Mouse (Mus musculus) forebrain, embryonic 12.5 days (tissue): ENCODE results near the gene Rftn1. TPM values are rescaled to one million over a fixed set of nuclear protein-coding genes. Genes with fewer than 3 reads are reported as not detected.

Experiments used
- ATAC-seq: fragments of 200-750 bp; cut with Nextera tagmentation; 2 replicates; pipeline ENCODE4 v1.8.0; 2017; ENCODE audit warnings: moderate TSS enrichment; ENCODE audit not compliant: low FRiP score
- H3K27ac ChIP-seq: fragments of 300-500 bp; sonication (generic); 2 replicates; pipeline ENCODE4 v1.5.1; 2016; ENCODE audit warnings: mild to moderate bottlenecking
- H3K27me3 ChIP-seq: fragments of 300-500 bp; sonication (generic); 2 replicates; pipeline ENCODE4 v1.6.1; 2016; ENCODE audit warnings: mild to moderate bottlenecking
- H3K36me3 ChIP-seq: fragments of 300-500 bp; sonication (generic); replicated peaks from 2 replicates; pipeline ENCODE4 v1.6.1; 2016; ENCODE audit warnings: mild to moderate bottlenecking
- H3K4me1 ChIP-seq: fragments of 300-500 bp; sonication (generic); 2 replicates; pipeline ENCODE4 v1.6.1; 2016
- H3K4me2 ChIP-seq: fragments of 300-500 bp; sonication (generic); 2 replicates; pipeline ENCODE4 v1.6.1; 2016; ENCODE audit warnings: mild to moderate bottlenecking, moderate library complexity
- H3K4me3 ChIP-seq: fragments of 300-500 bp; sonication (generic); replicated peaks from 2 replicates; pipeline ENCODE4 v1.5.1; 2016; ENCODE audit warnings: mild to moderate bottlenecking
- H3K9ac ChIP-seq: fragments of 300-500 bp; sonication (generic); 2 replicates; pipeline ENCODE4 v1.6.1; 2016; ENCODE audit warnings: mild to moderate bottlenecking
- H3K9me3 ChIP-seq: fragments of 300-500 bp; sonication (generic); 2 replicates; pipeline ENCODE4 v1.6.1; 2016
- WGBS: fragments of 180-500 bp; shearing (Covaris S2); methylation state at CpG from one replicate; pipeline ENCODE4 v1.1.7; 2016; 5-methylcytosine and 5-hydroxymethylcytosine counted together
- polyA plus RNA-seq: library from polyadenylated mRNA; unstranded; fragments of >200 nt; fragmentation: Nextera tagmentation; extraction: Ambion mirVana; gene quantifications from 2 replicates; pipeline ENCODE4 v1.2.1, GENCODE M21; 2016

Gene Rftn1
- polyA plus RNA-seq, 1 experiment from 2014 or later = 13.4 TPM

DNA sequence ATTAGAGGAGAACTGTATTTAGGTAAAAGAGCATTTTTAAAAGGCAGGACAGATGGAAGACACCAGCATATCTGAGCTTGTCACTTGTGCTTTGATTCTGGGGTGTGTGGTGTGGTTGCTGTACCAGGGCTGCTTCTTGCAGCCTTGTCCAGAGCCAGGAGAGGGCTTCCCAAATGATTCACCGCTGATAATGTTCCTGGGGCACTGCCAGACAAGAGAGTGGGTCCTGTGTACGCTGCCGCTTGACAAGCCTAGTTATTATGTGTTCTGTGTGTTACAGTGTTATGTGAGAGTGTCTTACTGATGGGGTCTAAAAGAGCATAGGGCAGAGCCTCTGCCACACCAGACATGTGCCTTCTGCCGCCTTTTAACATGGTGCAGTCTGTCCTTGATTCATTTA, 153.1 kb downstream of the Rftn1 start:
- Histone ChIP-seq H3K4me1 (peaks cover 14% of the 10 kb centered on the region; the same call in 1 of the 2 replicates), H3K9me3 (no peaks in the 10 kb centered on the region), H3K36me3 (no peaks in the 10 kb centered on the region), H3K9ac (no peak overlapping the region), H3K27ac (peak overlapping the region; percentile 39; the same call in 1 of the 2 replicates), H3K4me2 (no peak overlapping the region), H3K4me3 (no peak overlapping the region), H3K27me3 (no peaks in the 10 kb centered on the region)
- WGBS = 79% methylated on average over 4 of the region's 4 CpGs
- no peak for ATAC-seq

DNA sequence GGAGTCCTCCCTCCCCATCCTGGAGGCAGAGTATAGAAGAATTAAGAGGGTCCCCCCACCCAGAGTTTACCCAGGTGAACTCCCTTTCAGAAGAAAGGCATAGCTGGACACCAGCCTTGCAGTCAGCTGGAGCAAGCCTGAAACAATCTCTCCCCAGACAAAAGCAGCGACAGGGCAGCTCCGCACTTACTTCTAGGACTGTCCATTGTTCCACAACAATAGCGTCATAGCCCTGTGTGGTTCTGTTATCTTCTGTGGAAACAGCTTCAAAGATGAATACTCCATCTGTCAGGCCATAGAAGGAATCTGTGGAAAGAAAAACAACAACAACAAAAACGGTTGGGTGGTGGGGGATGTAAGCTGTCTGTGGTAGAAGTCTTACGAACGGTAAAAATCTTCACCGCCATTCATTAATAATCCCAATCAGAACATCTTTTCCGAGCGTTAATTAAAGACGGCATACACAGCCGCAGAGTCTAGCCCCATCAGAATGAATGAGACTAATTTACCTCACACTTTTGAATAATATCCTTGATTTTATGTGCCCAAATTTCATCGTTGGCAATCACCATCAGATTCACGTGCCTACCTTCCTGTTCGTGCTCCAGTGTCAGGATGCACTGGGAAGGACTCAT, 153.6 kb downstream of the Rftn1 start:
- peak overlapping the region; percentile 57 for H3K27ac ChIP-seq
- no peaks in the 10 kb centered on the region for H3K27me3 ChIP-seq
- no peaks in the 10 kb centered on the region for H3K36me3 ChIP-seq
- no peaks in the 10 kb centered on the region for H3K9me3 ChIP-seq
- ATAC-seq = no peak
- no peak overlapping the region for H3K9ac ChIP-seq
- H3K4me1 ChIP-seq = peaks cover 14% of the 10 kb centered on the region; the same call in 1 of the 2 replicates
- H3K4me3 ChIP-seq = no peak overlapping the region
- no peak overlapping the region for H3K4me2 ChIP-seq
- WGBS = 57% methylated on average over 14 of the region's 14 CpGs

DNA sequence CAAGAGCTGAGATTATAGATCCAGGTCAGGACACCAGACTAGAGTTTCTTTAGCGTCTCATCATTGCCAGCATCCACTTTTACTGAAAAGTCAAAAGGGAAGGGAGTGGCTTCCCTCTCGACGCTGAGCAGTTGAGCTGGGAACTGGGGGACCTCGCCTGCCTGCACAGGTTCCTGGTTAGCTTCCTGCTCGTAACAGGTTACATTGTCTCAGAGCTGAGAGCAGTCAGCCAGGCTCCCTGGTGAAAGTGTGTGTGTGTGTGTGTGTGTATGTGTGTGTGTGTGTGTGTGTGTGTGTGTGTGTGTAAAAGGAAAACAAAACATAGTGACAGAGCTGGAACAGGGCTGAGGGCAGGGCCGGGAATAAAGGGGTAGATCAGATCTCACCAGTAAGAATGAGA, 156.8 kb downstream of the Rftn1 start:
- Histone ChIP-seq H3K9ac (no peak overlapping the region), H3K27ac (no peak overlapping the region), H3K9me3 (no peaks in the 10 kb centered on the region), H3K4me2 (no peak overlapping the region), H3K4me3 (no peak overlapping the region), H3K36me3 (no peaks in the 10 kb centered on the region), H3K4me1 (peaks cover 14% of the 10 kb centered on the region), H3K27me3 (no peaks in the 10 kb centered on the region)
- 76% methylated on average over 6 of the region's 6 CpGs for WGBS
- no peak for ATAC-seq

DNA sequence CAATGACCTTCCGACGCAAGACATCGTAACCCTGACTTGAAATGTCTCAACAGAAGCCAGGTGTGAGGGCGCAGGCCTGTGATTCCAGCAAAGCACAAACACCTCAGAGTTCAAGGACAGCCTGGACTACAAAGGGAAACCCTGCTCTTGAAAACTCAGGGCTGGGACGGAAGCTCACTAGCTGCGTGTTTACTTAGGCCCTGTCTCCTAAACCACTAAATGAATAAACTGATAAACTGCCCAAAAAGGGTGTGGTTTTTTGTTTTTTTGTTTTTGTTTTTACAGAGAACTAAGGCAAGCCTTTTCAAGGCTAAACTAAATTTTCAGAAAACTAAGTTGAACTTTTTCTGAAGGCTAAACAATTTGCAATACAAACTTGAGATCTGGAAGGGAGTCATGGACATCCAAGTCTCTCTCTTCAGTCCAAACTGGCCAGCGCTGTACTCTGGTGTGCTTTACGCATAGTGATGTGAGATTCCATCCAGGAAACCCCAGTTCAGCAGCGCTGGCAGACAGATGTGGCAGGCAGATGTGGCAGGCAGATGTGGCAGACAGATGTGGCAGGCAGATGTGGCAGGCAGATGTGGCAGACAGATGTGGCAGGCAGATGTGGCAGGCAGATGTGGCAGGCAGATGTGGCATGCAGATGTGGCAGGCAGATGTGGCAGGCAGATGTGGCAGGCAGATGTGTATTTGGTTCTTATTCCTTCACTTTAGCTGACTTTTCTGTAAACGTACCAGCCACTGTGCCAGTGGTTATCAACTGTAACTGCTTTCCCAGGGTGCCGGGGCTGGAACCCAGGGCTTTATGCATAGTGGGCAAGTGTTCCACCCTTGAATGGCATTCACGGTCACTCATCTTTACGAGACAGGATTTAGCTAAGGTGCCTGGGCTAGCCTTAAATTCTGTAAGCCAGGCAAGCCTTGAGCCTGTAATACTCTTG, 158.7 kb downstream of the Rftn1 start:
- Histone ChIP-seq H3K36me3 (no peaks in the 10 kb centered on the region), H3K9ac (no peak overlapping the region), H3K4me1 (peaks cover 6% of the 10 kb centered on the region), H3K27ac (no peak overlapping the region), H3K4me3 (no peak overlapping the region), H3K9me3 (no peaks in the 10 kb centered on the region), H3K4me2 (no peak overlapping the region), H3K27me3 (no peaks in the 10 kb centered on the region)
- ATAC-seq = no peak
- WGBS = 90% methylated on average over 13 of the region's 13 CpGs

DNA sequence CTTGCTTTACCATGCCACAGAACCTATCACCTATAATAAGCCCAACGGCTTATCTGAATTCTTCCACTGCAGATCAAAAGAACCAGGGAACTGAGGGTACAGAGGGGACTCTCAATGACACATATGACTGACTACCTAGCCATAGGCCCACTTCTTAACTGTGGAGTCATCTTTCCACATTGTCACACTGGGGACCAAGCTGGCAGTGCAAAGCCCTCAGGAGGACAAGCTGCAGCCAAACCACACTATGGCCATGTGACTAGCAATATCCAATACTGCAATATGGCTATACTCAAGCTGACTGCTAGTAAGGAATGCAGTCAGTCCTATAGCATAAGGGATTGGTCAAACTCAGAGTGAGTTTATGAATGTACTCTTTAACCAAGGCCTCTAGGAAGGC, 164.8 kb downstream of the Rftn1 start:
- H3K4me1 ChIP-seq = peaks cover 12% of the 10 kb centered on the region
- WGBS = 83% methylated on average over 1 of the region's 1 CpGs
- no peaks in the 10 kb centered on the region for H3K36me3 ChIP-seq
- H3K4me2 ChIP-seq = no peak overlapping the region
- no peaks in the 10 kb centered on the region for H3K9me3 ChIP-seq
- H3K4me3 ChIP-seq = no peak overlapping the region
- no peak overlapping the region for H3K27ac ChIP-seq
- H3K27me3 ChIP-seq = no peaks in the 10 kb centered on the region
- no peak overlapping the region for H3K9ac ChIP-seq
- ATAC-seq = no peak

DNA sequence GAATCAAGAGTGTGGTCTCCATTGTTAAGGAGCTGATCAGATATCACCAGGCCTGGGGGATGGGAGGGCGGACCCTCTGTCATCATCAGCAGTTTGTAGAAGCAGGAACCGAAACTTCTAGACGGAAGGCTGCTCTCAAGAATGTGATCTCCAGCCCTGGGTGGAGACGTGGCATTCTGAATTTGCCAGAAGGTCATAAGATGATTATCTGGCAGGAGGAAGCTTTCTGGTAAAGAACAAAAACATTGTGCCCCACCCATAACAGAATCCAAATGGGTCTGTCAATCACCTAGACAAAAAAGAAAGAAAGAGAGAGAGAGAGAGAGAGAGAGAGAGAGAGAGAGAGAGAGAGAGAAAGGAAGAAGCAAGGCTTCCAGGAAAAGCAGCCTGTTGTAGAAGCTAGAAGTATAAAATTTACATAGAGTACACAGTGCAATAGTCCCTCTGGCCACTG, 165.3 kb downstream of the Rftn1 start:
- Histone ChIP-seq H3K27ac (no peak overlapping the region), H3K4me1 (peaks cover 17% of the 10 kb centered on the region), H3K36me3 (no peaks in the 10 kb centered on the region), H3K4me2 (no peak overlapping the region), H3K9ac (no peak overlapping the region), H3K9me3 (no peaks in the 10 kb centered on the region), H3K4me3 (no peak overlapping the region), H3K27me3 (no peaks in the 10 kb centered on the region)
- ATAC-seq = no peak
- WGBS = 48% methylated on average over 4 of the region's 4 CpGs

DNA sequence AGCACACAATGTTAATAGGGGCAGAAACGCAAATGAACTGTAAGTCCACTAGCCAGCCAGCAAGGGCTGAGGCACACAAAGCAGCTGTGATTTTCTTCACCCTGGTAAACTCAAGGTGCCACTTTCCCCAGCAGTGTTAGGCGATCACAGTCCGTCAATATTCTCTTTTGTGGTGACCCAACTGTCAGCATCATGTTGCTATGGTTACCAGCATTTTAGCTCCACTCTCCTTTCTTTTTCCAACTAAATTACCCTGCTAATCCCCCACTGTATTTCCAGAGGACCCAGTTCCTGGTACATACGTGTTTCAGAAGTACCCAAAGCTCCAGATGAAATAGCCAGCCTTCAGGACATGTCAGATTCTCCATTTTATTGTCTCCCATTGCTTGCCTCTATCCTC, 169.1 kb downstream of the Rftn1 start:
- Histone ChIP-seq H3K27ac (peak overlapping the region; percentile 82), H3K27me3 (no peaks in the 10 kb centered on the region; the same call in 1 of the 2 replicates), H3K9me3 (no peaks in the 10 kb centered on the region), H3K4me3 (no peak overlapping the region), H3K9ac (no peak overlapping the region), H3K4me2 (peak overlapping the region; percentile 22; the same call in 1 of the 2 replicates), H3K4me1 (peaks cover 42% of the 10 kb centered on the region), H3K36me3 (no peaks in the 10 kb centered on the region)
- ATAC-seq = peak; percentile 74
- 5% methylated on average over 4 of the region's 4 CpGs for WGBS

DNA sequence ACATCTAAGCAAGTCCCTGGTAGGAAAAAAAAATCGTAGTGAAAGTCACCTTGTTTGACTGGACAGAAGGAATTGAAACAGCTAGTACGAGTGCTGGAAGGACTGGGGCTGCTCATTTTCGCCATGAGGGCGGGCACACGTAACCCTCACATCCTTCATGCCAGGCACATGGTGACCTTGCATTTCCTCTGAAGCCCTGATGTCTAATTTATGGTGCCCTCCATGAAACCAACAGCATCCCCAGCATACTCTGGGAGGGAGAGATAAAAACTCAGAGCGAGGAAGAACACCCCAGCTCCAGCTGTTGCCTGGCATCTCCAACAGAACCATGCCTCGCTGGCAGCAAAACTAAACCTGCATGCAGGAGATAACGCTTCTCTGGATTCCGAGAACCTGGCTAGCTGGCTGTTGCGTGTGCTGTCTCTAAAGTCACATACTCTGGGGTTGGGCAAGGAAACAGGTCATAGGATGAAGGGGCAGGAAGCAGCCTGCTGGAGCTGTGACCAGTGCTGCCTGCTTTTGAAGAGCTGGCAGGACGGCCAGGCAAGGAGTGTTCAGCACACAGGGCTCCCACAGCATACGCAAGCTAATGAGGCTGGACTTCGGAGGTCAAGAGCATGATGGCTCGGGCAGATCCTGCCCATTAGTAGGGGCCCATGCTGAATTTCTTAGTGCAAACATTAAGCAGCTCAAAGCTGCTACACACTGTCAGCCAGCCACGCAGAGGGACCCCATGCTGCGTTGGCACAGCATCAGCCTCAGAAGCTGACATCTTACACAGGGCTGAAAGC, 170.1 kb downstream of the Rftn1 start:
- H3K27me3 ChIP-seq = no peaks in the 10 kb centered on the region; the same call in 1 of the 2 replicates
- WGBS = 48% methylated on average over 16 of the region's 16 CpGs
- H3K4me2 ChIP-seq = peak overlapping the region; percentile 29
- ATAC-seq = peak; percentile 76
- H3K36me3 ChIP-seq = no peaks in the 10 kb centered on the region
- peaks cover 44% of the 10 kb centered on the region for H3K4me1 ChIP-seq
- H3K4me3 ChIP-seq = no peak overlapping the region
- no peaks in the 10 kb centered on the region for H3K9me3 ChIP-seq
- H3K27ac ChIP-seq = peak overlapping the region; percentile 87
- peak overlapping the region; percentile 2; the same call in 1 of the 2 replicates for H3K9ac ChIP-seq

DNA sequence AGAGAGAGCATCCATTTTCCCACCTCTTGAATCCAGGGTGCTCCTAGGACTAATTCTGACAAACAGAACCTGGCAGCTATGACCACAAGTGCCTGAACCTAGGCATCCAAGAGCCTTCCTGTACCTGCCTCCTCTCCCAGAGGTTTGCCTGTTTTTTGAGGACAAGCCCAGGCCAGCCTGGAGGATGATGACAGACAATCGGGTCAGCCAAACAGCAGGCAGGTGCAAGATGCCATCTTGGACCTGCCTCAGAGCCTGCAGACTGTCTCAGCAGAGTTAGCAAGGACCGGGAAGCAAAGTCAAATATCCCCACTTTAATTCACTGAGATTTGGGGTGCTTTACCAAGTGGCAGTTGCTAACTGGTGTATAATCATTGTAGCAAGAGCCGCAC, 170.7 kb downstream of the Rftn1 start:
- WGBS = 74% methylated on average over 3 of the region's 3 CpGs
- Histone ChIP-seq H3K36me3 (no peaks in the 10 kb centered on the region), H3K27me3 (no peaks in the 10 kb centered on the region; the same call in 1 of the 2 replicates), H3K9me3 (no peaks in the 10 kb centered on the region), H3K4me3 (no peak overlapping the region), H3K9ac (no peak overlapping the region), H3K4me2 (no peak overlapping the region), H3K27ac (peak overlapping the region; percentile 87), H3K4me1 (peaks cover 44% of the 10 kb centered on the region)
- no peak for ATAC-seq

DNA sequence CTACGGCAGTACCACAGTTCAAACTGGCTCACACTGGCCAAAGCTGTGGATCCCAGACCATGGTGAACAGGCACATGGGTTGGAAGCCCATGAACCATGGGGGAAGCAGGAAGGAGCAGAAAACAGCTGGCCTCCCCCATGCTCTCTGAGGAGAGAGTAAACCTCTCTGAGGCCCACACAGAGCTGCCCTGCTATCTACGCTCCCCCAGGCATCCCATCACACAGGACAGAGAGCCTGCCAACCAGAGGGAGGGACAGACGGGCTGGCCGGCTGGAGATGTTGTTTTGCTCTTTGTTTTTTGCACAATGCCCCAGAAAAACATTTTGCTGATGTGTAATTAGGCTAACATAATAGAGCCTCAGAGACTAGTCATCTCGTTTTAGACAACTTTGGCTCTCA, 171.4 kb downstream of the Rftn1 start:
- H3K9me3 ChIP-seq = no peaks in the 10 kb centered on the region
- peak overlapping the region; percentile 56 for H3K27ac ChIP-seq
- ATAC-seq = no peak
- H3K4me1 ChIP-seq = peaks cover 44% of the 10 kb centered on the region
- no peak overlapping the region for H3K4me3 ChIP-seq
- no peak overlapping the region for H3K9ac ChIP-seq
- H3K36me3 ChIP-seq = no peaks in the 10 kb centered on the region
- no peak overlapping the region for H3K4me2 ChIP-seq
- H3K27me3 ChIP-seq = no peaks in the 10 kb centered on the region; the same call in 1 of the 2 replicates
- WGBS = 29% methylated on average over 5 of the region's 5 CpGs

DNA sequence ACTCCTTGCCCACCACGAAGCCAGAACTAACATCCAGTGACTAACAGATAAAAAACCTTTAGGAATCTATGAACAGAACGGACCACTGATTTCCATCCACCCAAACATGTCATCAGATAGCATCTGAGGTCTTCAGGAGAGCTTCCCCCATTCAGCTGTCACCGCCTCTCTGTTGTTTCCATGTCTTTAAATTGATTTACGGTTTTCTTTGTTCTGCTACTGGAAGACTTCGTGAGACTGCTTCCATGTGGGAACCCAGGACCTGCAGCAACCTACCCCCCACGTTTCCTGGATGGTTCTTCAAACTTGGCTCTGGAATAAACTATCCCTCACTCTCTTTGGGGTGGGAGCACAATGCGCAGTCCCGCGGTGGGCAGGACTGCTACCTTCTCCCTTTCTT, 175.8 kb downstream of the Rftn1 start:
- no peaks in the 10 kb centered on the region for H3K36me3 ChIP-seq
- peaks cover 25% of the 10 kb centered on the region for H3K4me1 ChIP-seq
- no peaks in the 10 kb centered on the region; the same call in 1 of the 2 replicates for H3K27me3 ChIP-seq
- no peak overlapping the region for H3K27ac ChIP-seq
- H3K9me3 ChIP-seq = no peaks in the 10 kb centered on the region
- H3K4me3 ChIP-seq = no peak overlapping the region
- H3K4me2 ChIP-seq = no peak overlapping the region
- no peak overlapping the region for H3K9ac ChIP-seq
- 85% methylated on average over 9 of the region's 9 CpGs for WGBS
- ATAC-seq = no peak

DNA sequence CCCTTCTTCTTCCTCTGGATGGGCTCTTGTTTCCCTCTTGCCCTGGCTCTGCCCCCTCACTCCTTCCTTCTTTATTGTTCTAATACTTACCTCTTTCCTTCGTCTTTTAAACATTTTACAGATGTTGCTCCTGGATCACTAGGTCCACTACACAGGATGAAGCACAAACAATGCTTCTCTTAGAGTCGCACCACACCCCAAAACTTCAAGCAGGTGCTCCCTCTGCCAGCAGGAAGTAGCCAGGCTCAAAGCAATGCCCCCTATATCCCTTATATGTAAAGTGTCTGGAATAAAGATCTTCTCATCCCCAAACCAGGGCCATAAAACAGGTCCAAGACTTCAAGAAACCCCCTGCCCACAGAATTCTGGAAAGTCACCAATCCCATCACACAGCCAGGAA, 176.6 kb downstream of the Rftn1 start:
- Histone ChIP-seq H3K4me3 (no peak overlapping the region), H3K9me3 (no peaks in the 10 kb centered on the region), H3K4me1 (peaks cover 17% of the 10 kb centered on the region), H3K27me3 (no peaks in the 10 kb centered on the region; the same call in 1 of the 2 replicates), H3K4me2 (no peak overlapping the region), H3K9ac (no peak overlapping the region), H3K36me3 (no peaks in the 10 kb centered on the region), H3K27ac (no peak overlapping the region)
- 86% methylated on average over 2 of the region's 2 CpGs for WGBS
- no peak for ATAC-seq
